Mouse (Mus musculus): ENCODE results near the gene Gm5737. TPM values are rescaled to one million over a fixed set of nuclear protein-coding genes. Genes with fewer than 3 reads are reported as not detected.

Gene Gm5737
- total RNA-seq, 2 experiments from 2014 or later = 0.28 TPM; not detected in 1

DNA sequence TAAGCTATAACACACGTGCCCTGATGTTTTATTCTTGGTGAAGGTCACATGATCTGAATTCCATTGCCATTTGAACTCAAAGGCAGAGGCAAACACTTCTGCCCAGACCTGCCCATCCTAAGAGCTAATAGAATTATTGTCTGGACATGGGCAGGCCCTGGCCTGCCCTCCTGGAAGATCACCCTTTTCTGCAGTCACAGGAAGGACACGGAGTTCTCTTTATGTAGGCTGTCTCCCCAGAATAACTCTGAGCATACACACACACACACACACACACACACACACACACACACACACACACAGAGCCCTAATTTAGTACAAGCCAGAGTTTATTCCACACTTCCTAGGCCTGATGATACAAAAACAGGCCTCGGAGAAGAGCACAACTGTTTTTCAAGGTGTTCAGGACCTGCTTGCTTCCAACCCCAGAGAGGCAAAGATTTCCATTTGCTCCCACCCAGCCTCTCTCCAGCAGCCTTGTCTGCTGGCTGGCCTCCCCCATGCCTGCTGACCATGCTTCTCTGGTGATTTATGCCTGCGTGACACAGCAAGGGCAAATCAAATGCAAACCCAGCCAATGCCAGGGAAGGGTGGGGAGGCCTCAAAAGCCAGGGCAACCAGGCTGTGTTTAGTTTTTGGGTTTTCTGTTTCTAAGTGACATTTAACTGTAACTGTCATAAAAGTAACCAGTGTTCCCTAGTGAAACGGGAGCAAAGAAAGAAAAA lies 26.4 kb downstream of the Gm5737 start:
- no peak for DNase-seq (ENCODE audit: extremely low spot score in 1 of 2, low spot score in 2 of 2)
- intact Hi-C loops (cut with DNase I) = loop anchor here (10.0 kb wide), 1 partner anchor 286 kb away; no protein-coding TSS in a partner anchor

DNA sequence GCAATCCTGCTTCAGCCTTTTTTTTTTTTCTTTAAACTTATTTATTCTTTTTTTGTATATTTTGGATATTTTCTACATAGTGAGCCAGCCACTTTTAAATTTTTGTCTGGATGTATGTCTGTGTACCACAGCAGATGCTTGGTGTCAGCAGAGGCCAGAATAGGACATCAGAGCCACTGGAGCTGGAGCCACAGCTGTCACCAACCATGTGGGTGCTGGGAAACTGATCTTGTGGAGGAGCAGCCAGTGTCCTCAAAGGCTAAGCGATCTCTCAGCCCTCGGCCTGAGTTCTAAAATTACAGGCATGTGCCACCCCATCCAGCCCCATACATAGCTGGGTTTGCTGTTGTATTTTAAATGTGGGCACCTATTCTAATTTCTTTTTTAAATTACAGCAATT lies 27.6 kb downstream of the Gm5737 start:
- no peak for DNase-seq (ENCODE audit: extremely low spot score in 1 of 2, low spot score in 2 of 2)
- intact Hi-C loops (cut with DNase I) = loop anchor here (5.0 to 10.0 kb wide), 2 partner anchors 43 to 285 kb away; no protein-coding TSS in a partner anchor

DNA sequence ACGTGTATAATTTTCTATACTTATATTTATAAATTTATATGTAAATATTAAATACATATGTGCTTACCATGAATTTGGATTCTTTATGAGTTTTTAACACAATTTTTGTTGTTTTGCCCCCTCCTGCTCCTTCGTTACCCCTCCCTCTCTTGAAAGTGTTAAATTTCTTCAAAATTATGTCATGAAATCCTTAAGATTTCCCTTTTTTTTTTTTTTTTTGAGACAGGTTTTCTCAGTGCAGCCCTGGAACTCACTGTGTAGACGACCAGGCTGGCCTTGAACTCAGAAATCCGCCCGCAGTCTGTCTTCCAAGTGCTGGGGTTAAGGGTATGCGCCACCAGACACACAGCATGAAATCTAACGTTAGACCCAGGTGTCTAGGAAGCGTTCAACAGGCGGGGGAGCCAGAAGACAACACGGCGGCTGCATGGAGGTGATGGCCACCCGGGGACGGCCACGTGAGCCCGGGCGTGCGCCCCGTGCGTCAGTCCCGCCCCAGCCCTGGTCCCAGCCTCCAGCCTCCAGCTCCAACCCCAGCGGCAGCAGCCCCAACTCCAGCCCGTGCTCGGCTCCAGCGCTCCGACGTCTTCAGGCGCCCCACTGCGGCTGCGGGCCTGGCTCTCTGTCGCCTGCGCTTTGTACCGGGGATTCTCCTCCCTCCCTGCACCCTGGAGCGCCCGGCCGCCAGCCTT lies 30.3 kb downstream of the Gm5737 start, which contains the start of gene Eef2k:
Gene Eef2k (plus strand): TSS at position 487 of the 692 bp plus-strand sequence.
- intact Hi-C loops (cut with DNase I) = loop anchor here (2.0 to 5.0 kb wide), 2 partner anchors 40 to 74 kb away; partner anchors contain the start of gene Polr3e
- DNase-seq (ENCODE audit: extremely low spot score in 1 of 2, low spot score in 2 of 2) = peak; percentile 81 to 93

DNA sequence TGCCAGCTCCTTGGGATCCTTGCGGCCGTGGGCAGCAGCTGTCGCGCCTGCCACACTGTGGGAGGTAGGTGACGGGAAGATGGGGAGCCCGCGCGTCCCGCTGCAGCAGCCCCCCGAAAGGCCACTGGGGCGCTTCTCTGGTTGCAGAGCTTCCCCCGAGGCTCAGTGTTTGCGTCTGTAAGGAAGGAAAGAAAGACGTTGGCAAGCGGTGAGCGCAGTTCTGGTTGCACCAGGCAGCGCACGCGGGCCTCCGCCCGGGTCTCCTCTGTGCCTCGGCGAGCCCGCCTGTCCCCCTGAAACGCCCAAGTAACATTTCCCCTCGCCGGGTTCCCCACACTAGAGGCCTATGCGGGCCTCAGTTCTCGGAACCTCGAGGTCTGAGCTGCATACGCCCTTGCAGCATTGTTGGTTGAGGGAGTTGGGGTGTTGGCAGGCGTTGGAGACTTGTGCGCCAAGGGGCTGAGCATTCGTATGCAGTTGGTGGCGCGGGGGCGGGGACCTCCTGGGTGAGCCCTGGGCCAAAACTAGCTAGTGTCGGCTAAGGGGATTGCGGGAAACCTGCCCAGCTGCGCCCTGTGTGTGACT lies 31.0 kb downstream of the Gm5737 start:
- peak; percentile 87 to 93 for DNase-seq (ENCODE audit: extremely low spot score in 1 of 2, low spot score in 2 of 2)
- intact Hi-C loops (cut with DNase I) = loop anchor here (2.0 to 5.0 kb wide), 2 partner anchors 39 to 74 kb away; partner anchors contain the start of gene Polr3e

DNA sequence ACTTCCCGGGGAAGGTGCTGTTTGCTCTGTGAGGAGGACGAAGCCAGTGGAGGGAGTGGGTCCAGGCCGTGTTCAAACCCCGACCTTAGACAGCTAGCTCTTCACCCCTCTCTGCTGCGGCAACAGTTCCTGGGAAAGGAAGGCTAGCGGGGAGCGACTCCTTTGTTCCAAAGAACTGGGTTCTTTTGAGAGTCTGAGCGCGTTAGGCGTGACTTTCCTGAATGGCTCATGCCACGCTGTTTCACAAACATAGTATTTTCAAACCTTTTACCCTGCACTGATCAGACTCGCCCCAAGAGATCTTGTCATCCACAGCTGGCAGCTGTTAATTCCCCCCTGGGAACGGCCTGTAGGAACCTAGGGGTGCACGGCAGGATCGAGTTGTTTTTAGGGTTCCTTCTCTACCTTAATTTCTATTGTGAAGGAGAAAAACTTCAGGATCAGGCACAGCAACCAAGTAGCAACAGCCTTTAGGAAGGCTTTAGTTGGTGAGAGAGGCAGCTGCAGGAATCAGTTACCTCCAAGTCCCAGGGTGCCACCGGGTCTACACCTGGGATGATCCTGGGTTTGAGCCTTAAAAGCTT lies 31.8 kb downstream of the Gm5737 start:
- intact Hi-C loops (cut with DNase I) = loop anchor here (2.0 to 5.0 kb wide), 2 partner anchors 38 to 73 kb away; partner anchors contain the start of gene Polr3e
- DNase-seq (ENCODE audit: extremely low spot score in 1 of 2, low spot score in 2 of 2) = no peak

DNA sequence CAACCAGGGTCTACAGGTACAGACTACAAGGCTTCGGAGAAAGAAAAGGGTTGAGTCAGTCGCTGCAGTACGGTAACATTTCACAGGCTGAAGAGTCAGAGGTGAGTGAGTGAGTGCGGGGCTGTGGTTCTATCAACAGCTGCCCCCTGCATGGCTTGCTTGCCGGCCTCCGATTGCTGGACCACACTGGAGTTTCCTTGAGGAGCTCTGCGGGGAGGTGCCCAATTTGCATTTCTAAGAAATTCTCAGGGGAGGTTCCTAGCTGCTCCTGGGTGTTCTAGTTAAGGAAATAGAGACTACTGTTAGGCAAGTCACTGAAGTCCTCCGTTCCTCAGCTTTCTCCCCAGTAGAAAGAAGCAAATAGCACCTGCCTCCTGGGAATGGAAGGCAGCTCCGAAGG lies 32.5 kb downstream of the Gm5737 start:
- DNase-seq (ENCODE audit: extremely low spot score in 1 of 2, low spot score in 2 of 2) = no peak
- intact Hi-C loops (cut with DNase I) = loop anchor here (5.0 kb wide), 1 partner anchor 38 kb away; no protein-coding TSS in a partner anchor

DNA sequence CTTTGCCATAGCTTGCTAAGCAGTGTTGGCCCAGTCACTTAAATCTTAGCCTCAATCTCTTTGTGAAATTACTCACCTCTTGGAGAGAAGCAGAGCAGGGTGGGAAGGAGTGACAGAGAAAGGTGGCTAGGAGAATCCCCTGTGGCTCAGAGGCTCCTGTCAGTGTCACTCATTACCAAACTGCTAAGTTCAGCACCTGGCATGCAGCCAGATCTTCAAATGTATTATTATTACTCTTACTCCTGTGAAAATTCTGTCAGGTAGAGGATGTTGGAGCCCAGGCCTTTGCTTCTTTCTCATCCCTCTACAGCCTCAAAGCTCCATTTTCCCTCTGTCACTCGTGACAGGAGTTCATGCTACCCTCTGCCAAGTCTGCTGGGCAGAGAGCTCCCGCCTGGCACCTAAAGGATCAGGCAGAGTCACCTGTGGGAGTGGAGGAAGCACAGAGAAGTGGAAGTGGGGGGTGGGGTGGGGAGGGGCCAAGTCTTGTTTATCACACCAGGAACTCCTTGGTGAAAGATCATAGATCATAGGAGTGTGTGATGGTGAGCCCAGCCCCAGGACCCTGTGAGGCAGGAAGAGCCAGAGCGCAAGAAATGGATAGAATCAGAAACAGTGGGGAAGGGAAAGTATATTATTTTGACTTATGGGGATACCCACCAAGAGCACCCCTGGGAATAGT lies 36.8 kb downstream of the Gm5737 start:
- intact Hi-C loops (cut with DNase I) = no loop called here
- no peak for DNase-seq (ENCODE audit: extremely low spot score in 1 of 2, low spot score in 2 of 2)

DNA sequence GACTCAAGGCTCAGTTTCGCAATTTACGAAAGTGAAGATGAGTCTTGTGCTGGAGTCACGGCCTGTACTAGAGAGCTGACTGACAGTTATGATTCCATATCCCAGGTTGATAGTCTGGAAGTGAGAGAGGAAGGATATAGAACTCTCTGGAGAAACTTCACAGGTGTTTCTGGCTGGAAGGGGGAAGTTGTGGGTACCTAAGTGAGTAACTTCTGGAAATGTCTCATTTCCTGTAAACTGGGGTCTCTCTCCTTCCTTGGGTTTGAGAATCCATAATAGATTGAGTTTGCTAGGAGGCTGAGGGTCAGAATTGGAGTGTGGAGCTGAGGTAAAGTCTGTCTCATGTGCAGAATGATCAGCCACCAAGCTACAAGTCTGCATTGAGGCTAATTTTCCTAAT lies 38.0 kb downstream of the Gm5737 start:
- intact Hi-C loops (cut with DNase I) = no loop called here
- DNase-seq (ENCODE audit: extremely low spot score in 1 of 2, low spot score in 2 of 2) = no peak

DNA sequence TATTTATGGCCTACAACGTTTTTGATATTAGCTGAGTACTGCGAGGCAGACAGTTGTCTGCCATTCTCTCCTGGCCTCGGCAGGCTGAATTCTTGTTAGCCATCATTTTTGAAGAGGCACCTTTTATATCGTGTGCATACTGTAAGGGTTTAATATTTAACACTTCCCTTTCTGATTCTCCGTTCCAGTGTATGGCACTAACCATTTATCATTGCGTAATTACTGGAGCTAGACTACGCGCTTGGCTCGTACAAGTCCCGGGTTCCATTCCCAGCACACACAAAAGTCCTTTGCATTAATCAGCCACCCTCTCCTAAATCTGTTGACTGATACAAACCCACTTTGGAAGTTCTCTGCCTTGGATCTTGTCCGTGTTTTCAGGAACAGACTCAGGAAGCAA lies 47.7 kb downstream of the Gm5737 start:
- DNase-seq (ENCODE audit: extremely low spot score in 1 of 2, low spot score in 2 of 2) = no peak
- intact Hi-C loops (cut with DNase I) = no loop called here

DNA sequence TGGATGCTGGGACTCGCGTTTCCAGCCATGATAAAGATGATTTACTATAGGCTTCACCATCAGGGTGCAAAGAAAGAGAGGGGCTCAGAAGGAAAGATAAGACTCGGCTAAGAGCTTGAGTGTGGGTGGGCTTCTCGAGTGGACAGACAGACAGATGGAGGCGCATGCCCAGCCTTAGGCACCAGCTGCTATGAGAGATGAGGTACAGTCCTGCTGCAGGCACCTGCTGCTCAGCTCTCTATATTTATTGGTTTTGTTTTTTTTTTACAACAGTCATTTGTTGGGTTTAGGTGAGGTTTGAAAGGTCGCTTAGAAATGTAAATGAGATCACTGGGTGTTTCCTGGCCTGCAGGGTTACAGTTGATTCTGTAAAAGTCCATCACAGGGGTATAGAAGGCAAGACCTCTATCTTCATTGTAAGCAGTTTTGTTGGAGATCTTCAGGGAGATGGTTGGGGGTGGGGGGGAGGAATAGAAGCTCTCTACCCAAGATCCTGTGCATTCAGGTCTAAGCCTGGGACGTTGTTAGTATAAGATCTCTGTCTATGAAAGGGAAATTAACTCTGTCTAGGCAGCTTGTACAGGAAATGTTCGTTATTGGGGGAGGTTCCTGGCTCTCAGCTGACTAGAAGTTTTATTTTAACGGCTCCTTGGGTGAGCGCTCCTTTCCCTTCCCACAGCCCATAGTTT lies 48.8 kb downstream of the Gm5737 start:
- no peak for DNase-seq (ENCODE audit: extremely low spot score in 1 of 2, low spot score in 2 of 2)

DNA sequence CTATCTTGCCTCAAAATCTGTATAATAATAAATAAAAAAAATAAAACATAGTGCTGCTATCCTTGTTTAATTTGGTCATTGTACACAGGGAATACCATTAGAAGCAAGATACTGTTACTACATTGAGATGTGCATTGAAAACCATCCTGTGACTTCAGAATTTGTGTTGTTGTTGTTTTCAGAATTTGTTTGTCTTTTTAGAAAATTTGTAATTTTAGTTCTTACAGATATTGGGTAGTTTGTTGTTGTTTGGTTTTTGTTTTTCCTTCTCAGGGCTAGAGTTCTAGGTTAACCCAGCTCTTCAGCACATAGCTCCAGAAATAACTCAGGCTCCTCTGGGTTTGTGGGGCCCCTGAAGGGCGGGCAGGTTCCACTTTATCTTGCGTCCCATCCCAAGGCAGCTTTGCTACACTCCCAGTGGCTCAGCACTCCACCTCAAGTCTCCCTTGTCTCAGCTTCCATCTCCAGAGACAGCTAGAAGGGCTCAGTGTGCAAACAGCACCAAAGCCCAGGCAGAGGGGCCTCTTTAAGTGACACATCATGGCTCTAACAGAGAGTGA lies 49.4 kb downstream of the Gm5737 start:
- DNase-seq (ENCODE audit: extremely low spot score in 1 of 2, low spot score in 2 of 2) = no peak
- intact Hi-C loops (cut with DNase I) = no loop called here

More for the DNA sequence above, 48.8 kb downstream of the Gm5737 start:
- intact Hi-C loops (cut with DNase I) = no loop called here

DNA sequence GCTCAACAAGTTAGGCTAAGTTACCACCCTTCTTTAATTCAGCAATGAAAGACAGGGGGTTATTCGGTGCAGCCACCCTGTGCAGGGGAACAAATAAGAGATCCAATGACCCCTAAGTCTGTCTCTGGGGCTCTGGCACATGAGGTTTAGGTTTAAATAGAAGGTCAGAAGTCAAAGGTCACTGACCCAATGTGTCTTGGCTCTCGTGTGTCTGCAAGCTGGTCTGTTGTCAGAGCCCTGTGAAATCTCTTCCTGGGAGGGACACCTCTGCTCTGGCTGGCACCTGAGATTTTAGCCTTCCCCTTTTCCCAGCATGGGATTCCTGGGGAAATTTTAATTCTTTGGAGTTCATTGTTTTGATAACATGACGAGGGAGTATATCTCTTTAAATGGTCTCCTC lies 50.0 kb downstream of the Gm5737 start:
- intact Hi-C loops (cut with DNase I) = no loop called here
- DNase-seq (ENCODE audit: extremely low spot score in 1 of 2, low spot score in 2 of 2) = no peak

DNA sequence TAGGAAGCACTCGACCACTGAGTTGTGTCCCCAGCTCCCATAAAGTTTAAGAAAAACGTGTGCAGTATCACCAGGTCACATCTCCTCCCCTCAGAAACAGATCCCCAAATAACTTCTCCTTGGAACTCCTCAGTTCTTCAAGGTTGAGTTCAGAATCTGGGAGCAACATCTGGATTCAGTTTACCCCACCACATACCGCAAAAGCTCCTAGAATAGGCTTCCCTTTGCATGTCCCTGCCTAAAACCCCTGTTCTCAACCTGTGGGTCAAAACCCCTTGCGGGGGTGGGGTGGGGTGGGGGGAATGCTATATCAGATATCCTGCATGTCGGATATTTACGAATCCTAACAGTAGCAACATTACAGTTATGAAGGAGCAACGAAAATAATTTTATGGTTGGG lies 50.5 kb downstream of the Gm5737 start:
- DNase-seq (ENCODE audit: extremely low spot score in 1 of 2, low spot score in 2 of 2) = no peak

DNA sequence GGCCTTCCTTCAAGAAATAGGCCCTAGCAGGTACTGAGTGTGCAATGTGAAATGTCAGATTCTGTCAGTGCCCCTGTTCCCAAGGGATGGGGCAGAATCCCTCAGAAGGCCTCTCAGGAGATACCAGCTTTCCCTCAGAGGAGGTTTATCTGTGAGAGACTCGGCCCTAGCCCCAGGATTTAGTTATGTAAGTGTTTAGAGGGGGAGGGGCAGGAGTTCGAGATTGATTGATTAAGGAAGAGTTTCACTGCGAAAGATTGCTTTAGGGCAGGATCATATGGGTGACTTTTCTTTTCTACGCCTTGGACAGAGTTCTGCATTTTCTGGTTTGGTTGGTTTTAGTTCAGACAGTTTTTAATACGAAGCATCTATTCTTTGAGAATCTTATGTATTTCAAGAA lies 51.3 kb downstream of the Gm5737 start:
- no peak for DNase-seq (ENCODE audit: extremely low spot score in 1 of 2, low spot score in 2 of 2)
- intact Hi-C loops (cut with DNase I) = no loop called here

More for the DNA sequence above, 50.5 kb downstream of the Gm5737 start:
- intact Hi-C loops (cut with DNase I) = no loop called here

DNA sequence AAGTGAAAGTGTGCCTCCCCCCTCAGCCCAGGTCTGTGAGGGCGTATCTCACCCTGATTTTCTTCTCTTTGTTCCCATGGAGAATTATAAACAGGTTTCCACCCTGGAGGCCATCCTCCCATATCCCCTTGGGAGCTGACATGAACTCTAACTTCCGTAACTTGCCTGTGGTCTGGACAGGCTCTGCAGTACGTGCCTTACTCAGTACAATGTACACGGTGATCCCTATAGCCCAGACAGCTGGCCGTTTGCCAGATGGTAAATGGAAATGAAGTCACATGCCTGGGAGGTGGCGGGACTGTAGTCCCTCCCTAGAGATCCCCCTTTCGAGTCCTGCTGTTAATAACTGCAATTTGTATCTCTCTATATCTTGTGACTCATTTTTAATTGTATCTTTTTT lies 52.9 kb downstream of the Gm5737 start:
- DNase-seq (ENCODE audit: extremely low spot score in 1 of 2, low spot score in 2 of 2) = peak in 1 of 2 experiments; percentile 63
- intact Hi-C loops (cut with DNase I) = no loop called here

DNA sequence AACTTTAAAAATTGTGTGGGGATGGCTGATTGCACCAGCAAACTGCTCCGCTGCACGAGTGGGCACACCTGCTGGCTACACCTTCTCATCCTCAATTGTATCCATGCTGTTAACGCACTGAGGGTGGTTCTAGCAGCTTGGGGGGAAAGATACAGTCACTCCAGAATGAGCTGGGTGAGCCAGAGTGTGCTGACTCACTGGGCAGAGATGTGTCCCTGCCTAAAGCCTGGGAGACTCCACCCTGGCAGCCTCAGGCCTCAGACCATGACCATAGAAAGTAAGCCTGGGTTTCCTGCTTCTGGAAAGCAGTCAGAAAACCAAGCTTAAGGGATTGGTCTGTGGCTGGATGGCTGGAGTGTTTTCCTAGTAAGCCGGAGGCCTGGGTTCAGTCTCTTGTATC lies 53.7 kb downstream of the Gm5737 start:
- DNase-seq (ENCODE audit: extremely low spot score in 1 of 2, low spot score in 2 of 2) = no peak
- intact Hi-C loops (cut with DNase I) = no loop called here

DNA sequence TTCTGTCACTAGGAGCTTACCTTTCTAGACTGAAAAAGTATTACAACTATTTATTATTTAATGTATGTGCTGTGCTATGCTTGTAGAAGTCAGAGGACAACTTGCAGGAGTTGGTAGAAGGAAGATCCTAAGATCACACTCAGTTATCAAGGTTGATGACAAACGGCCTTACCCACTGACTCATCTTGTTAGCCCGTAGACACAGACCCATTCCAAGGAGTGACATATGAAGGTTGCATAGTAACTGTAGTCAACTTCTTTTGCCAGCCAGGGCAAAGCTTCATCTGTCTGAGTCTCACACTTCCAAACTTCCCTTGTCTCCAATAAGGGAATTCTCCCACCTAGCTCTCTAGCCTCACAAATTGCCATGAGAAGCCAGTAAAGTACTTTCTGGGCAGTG lies 54.5 kb downstream of the Gm5737 start:
- DNase-seq (ENCODE audit: extremely low spot score in 1 of 2, low spot score in 2 of 2) = no peak
- intact Hi-C loops (cut with DNase I) = no loop called here

DNA sequence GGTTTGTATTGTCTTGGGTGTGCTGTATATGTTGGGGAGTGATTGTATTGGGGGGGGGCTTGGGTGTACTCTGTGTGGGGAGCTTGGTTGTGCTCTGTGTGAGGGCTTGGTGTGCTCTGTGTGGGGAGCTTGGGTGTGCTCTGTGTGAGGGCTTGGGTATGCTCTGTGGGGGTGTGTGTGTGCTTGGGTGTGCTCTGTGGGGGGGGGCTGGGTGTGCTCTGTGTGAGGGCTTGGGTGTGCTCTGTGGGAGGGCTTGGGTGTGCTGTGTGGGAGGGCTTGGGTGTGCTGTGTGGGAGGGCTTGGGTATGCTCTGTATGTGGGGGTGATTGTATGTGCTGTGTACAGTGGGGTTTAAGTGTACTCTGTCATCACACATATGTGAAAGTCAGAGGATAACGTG lies 55.6 kb downstream of the Gm5737 start:
- intact Hi-C loops (cut with DNase I) = no loop called here
- no peak for DNase-seq (ENCODE audit: extremely low spot score in 1 of 2, low spot score in 2 of 2)
